Mouse (Mus musculus): ENCODE results near the gene Pced1b. TPM values are rescaled to one million over a fixed set of nuclear protein-coding genes. Genes with fewer than 3 reads are reported as not detected.
"Not testable (repeated sequence)": the region's sequence is repeated elsewhere in the genome, so short reads cannot be mapped to it uniquely, and the experiment has no call there.

Pced1b gene
- polyA plus RNA-seq, 1 experiment from 2014 or later, result 5.7 TPM

DNA sequence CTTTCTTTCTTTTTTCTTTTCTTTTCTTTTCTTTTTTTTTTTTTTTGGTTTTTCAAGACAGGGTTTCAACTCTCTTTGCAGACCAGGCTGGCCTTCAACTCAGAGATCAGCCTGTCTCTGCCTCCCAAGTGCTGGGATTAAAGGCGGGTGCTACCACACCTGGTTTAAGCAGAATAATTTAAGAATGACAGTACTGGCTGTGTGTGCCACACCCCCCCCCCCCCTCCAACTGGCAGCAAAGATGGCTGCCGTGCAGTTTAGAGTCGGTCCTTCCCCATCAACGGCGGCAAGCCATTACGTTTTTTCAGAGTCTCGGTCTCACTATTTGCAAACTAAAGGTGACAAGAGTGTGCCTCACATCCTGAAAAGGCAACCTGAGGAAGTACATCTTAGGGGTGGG, 124.0 kb downstream of the Pced1b start:
- no peak overlapping the region for H3K27ac ChIP-seq (replicated peaks)
- H3K9ac ChIP-seq, result no peak overlapping the region
- no peak overlapping the region for H3K4me3 ChIP-seq
- 93% methylated on average over 7 of the region's 7 CpGs for WGBS
- no peak overlapping the region for H3K4me2 ChIP-seq
- no peaks in the 10 kb centered on the region for H3K27me3 ChIP-seq
- ATAC-seq (ENCODE audit: low FRiP score, low read depth), result no peak
- no peaks in the 10 kb centered on the region for H3K36me3 ChIP-seq
- H3K9me3 ChIP-seq, result no peaks in the 10 kb centered on the region
- H3K4me1 ChIP-seq (replicated peaks), result 0 out of 2 replicates have a peak, but pooled peaks cover 6% of the 10 kb centered on the region

DNA sequence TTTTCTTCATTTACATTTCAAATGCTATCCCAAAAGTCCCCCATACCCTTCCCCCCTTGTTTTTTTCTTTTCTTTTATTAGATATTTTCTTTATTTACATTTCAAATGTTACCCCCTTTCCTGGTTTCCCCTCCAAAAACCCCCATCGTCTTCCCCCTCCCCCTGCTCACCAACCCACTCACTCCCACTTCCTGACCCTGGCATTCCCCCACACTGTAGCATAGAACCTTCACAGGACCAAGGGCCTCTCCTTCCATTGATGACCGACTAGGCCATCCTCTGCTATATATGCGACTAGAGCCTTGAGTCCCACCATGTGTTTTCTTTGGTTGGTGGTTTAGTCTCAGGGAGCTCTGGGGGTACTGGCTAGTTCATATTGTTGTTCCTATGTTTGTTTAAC, 125.1 kb downstream of the Pced1b start:
- H3K27ac ChIP-seq (replicated peaks), result not testable (repeated sequence)
- 51% methylated on average over 3 of the region's 3 CpGs for WGBS

DNA sequence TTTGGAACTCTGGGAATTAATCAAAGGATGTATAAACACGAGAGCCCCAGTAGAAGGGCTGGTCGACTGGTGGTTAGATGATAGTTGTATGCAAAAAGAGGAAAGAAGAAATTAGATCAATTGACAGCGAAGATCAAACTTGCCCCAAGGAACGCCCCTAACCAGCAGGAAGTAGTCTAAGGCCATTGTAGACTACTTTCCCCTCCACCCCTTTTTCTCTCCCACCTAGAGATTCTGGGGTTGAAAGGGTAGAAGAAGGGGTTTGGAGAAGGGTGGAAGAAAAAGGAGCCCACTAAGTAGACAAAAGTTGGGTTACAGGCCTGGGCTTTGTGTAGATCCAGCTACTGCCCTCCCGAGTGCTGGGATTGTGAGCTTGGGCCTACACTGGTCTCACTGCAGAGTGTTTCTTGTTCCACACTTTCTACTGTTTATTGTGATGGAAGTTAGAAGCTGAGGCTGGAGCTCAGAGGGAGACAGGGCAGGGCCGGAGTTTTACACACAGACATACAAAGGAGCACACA, 125.8 kb downstream of the Pced1b start:
- Histone ChIP-seq H3K4me3 (no peak overlapping the region), H3K27me3 (no peaks in the 10 kb centered on the region), H3K36me3 (no peaks in the 10 kb centered on the region), H3K9ac (no peak overlapping the region), H3K4me2 (no peak overlapping the region), H3K4me1 (replicated peaks) (peaks cover 14% of the 10 kb centered on the region; the same call in 1 of the 2 replicates), H3K9me3 (no peaks in the 10 kb centered on the region), H3K27ac (replicated peaks) (no peak overlapping the region)
- WGBS, result 48% methylated on average over 6 of the region's 6 CpGs
- no peak for ATAC-seq (ENCODE audit: low FRiP score, low read depth)

More for the DNA sequence above, 125.1 kb downstream of the Pced1b start:
- not testable (repeated sequence) for H3K9me3 ChIP-seq; H3K4me2 ChIP-seq; H3K4me3 ChIP-seq; H3K36me3 ChIP-seq; H3K9ac ChIP-seq; H3K27me3 ChIP-seq; ATAC-seq (ENCODE audit: low FRiP score, low read depth)
- H3K4me1 ChIP-seq (replicated peaks), result peaks cover 11% of the 10 kb centered on the region; the same call in 1 of the 2 replicates

DNA sequence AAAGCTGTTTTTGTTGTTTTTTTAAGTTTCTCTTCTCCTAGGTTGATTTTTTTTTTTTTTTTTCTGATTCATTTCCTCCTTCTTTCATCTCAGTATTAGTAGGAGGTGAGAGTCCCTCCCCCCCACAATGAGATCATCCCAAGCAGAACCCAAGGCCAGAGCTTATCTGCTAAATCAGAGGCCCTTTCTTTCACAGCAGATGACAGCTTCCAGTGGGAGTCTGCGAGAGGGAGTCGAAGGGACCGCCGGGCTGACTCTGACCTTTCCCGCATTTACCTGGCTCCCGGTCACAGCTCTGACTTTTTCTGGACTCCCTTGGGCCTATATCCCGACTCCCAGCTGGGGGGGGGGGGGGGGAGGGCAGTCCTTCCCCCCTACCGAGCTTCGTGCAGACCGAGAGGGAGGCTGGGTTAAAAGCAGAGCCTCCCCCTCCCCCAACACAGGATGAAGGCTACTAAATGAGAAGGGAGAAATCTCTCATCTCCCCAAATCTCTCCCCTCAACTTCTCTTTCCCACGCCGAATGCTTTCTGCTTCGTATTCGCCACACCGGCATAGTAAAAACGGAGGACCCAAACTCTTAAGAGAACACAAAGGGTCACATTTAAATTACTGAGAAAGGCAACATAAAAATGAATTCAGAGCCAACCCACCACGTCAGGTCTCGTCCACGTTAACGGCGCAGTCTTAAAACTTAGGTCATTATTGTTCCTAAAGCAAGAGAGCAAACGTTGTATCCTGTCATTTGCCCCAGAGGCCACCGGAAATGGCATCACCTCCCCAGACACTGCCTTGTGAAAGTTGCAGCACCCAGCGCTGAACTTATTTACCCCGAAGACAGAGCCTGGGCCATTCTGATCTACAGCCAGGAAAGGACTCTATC, 126.5 kb downstream of the Pced1b start:
- H3K27me3 ChIP-seq, result 0 out of 2 replicates have a peak, but pooled peaks cover 5% of the 10 kb centered on the region
- no peak overlapping the region for H3K4me3 ChIP-seq
- H3K36me3 ChIP-seq, result no peaks in the 10 kb centered on the region
- no peak overlapping the region for H3K9ac ChIP-seq
- H3K4me2 ChIP-seq, result peak overlapping the region; percentile 36; the same call in 1 of the 2 replicates
- no peak overlapping the region for H3K27ac ChIP-seq (replicated peaks)
- peaks cover 14% of the 10 kb centered on the region; the same call in 1 of the 2 replicates for H3K4me1 ChIP-seq (replicated peaks)
- no peak for ATAC-seq (ENCODE audit: low FRiP score, low read depth)
- WGBS, result 20% methylated on average over 24 of the region's 25 CpGs
- no peaks in the 10 kb centered on the region for H3K9me3 ChIP-seq

DNA sequence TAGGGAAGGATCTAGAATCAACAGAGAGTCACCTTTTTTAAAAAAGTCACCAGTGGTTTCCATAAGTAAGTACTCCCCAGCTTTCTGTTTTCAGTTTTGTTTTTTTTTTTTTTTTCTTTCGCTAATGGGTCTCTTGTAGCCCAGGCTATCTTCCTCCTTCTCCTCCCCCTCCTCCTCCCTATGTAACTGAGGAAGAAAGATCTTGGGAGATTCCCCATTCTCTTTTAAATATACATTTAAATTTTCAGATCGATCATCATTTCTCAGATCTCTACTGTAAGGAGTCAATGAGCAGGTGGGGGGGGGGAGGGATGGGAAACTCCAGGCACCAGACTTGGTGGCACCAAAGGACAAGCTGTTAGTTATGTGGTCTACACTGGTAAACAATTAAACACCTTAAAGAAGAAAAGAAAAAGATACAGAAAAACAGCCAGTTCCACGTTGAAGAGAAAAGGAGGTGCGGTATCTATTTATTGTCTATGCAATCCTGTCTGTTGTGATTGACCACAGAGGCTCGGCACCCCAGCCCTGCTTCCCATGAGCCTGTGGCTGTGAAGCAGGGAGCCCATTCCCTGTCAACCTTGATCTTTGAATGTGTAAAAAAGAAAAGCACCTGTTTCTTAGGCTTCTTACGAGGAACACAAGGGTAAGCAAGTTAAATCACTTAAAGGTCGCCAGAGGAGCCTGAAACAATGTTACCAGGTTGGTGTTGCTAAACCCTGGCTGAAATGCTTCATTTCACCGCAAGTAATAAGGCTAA, 127.4 kb downstream of the Pced1b start:
- Histone ChIP-seq H3K27ac (replicated peaks) (no peak overlapping the region), H3K4me1 (replicated peaks) (peaks cover 14% of the 10 kb centered on the region; the same call in 1 of the 2 replicates), H3K9ac (no peak overlapping the region), H3K36me3 (no peaks in the 10 kb centered on the region), H3K9me3 (no peaks in the 10 kb centered on the region), H3K4me2 (peak overlapping the region; percentile 36; the same call in 1 of the 2 replicates), H3K4me3 (no peak overlapping the region), H3K27me3 (0 out of 2 replicates have a peak, but pooled peaks cover 5% of the 10 kb centered on the region)
- 70% methylated on average over 8 of the region's 8 CpGs for WGBS
- ATAC-seq (ENCODE audit: low FRiP score, low read depth), result no peak

DNA sequence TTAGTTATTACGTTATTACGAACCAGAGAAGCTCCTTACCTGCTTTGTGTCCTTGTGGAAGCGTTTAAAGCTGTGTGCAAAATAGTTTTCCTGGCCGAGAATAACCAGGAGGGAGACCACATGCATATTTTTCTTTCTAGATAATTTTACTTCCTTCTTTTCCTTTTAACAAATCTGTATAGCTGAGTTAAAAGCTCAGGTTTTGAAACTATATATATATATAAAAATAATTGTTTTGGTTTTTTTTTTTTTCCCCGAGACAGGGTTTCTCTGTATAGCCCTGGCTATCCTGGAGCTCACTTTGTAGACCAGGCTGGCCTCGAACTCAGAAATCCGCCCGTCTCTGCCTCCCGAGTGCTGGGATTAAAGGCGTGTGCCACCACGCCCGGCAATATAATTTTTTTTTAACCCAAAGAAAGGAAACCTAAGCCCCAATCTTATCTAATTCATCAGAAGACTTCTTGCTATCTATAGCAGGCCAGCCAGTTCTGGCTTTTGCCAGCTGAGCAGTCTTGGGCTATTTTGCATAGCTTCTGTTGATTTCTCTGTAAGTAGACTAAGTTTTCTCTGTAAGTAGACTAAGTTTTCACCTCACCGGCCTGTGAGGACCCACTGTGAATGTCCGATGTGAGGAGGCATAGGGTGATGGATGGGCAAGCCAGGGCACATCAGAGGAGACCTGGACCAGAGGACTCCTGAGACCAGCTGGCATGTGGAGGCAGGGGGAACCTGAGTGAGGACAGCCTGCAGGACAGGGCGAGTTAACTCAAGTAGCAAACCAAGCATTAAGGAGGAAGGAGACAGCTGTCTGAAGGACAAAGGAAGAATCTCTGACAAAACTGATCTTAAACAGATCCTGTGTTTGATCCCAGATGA, 128.2 kb downstream of the Pced1b start:
- Histone ChIP-seq H3K9ac (no peak overlapping the region), H3K27ac (replicated peaks) (no peak overlapping the region), H3K27me3 (0 out of 2 replicates have a peak, but pooled peaks cover 5% of the 10 kb centered on the region), H3K36me3 (no peaks in the 10 kb centered on the region), H3K4me1 (replicated peaks) (peaks cover 14% of the 10 kb centered on the region; the same call in 1 of the 2 replicates), H3K4me2 (no peak overlapping the region), H3K9me3 (no peaks in the 10 kb centered on the region), H3K4me3 (no peak overlapping the region)
- no peak for ATAC-seq (ENCODE audit: low FRiP score, low read depth)
- 84% methylated on average over 15 of the region's 15 CpGs for WGBS

DNA sequence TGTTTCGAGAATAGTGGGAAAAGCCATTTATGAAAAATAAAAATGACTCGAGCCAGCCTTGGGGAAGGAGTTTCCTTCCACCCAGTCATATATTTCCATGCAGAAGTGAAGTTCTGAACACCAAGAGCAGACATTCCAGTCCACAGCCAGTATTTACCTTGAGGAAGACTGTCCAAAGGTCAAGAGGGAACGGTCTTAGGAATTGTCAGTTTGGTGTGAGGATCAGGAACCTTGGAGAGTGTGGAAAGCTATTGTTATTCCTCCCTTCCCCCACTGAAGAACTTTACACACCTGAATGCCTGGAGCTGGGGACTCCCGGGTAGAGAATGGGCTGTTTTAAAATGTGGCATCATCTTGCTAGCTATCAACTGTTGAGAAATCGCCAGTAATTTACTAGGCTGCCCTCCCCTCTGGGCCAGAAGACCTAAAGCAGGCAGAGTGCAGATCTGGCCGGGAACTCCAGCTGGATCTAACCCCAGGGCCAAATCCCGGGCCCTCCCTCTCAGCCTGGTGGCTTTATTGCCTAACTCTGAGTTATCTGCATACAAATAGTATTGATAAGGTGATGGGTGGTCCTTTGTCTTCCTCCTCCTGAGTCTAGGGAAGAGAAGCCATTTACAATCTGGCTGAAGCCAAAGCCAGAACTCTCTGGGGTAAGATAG, 129.3 kb downstream of the Pced1b start:
- Histone ChIP-seq H3K9me3 (no peaks in the 10 kb centered on the region), H3K4me3 (no peak overlapping the region), H3K4me1 (replicated peaks) (peaks cover 14% of the 10 kb centered on the region; the same call in 1 of the 2 replicates), H3K9ac (no peak overlapping the region), H3K4me2 (no peak overlapping the region), H3K27me3 (0 out of 2 replicates have a peak, but pooled peaks cover 5% of the 10 kb centered on the region), H3K36me3 (no peaks in the 10 kb centered on the region), H3K27ac (replicated peaks) (no peak overlapping the region)
- WGBS, result 36% methylated on average over 7 of the region's 7 CpGs
- no peak for ATAC-seq (ENCODE audit: low FRiP score, low read depth)

DNA sequence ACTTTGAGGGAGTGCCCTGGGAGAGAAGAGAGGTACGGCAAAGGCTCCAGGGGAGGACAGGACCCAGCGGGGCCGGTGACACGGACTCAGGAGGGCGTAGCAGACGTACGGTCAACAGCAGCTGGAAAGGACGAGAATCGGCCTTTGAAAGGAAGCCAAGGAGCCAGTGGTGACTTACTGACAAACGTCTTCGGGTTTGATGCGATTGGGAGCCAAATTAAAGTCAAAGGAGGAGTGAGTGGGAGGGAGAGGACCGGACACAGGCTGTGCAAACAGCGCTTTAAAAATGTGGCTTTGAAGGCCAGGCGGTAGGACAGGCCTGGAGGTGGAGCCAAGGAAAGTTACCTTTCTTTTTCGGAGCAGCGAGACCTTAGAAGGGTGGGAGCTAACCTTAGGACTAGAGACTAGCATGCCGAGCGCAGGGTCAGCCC, 129.9 kb downstream of the Pced1b start:
- Histone ChIP-seq H3K9me3 (no peaks in the 10 kb centered on the region), H3K9ac (no peak overlapping the region), H3K4me2 (no peak overlapping the region), H3K27ac (replicated peaks) (no peak overlapping the region), H3K27me3 (0 out of 2 replicates have a peak, but pooled peaks cover 5% of the 10 kb centered on the region), H3K36me3 (no peaks in the 10 kb centered on the region), H3K4me1 (replicated peaks) (peaks cover 14% of the 10 kb centered on the region; the same call in 1 of the 2 replicates), H3K4me3 (no peak overlapping the region)
- ATAC-seq (ENCODE audit: low FRiP score, low read depth), result no peak
- WGBS, result 18% methylated on average over 19 of the region's 19 CpGs

DNA sequence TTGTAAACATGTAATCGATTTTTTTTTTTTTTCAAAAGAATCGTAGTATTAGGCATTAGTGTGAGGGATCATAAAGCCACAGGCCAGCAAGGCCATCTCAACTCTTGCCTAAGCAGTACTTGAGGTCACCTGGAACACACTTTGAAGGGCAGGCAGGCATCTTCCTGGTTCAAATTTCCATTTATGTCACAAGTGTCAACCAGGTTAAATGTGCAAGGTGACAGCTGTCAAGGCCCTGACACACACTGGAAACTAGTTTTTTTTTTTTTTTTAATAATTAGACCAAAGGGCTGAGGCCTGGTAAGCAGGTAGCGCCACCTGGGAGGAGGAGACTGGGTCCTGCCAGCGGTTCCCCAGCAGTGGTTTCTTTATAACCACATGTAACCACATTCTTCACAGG, 131.2 kb downstream of the Pced1b start:
- Histone ChIP-seq H3K4me2 (no peak overlapping the region), H3K9me3 (no peaks in the 10 kb centered on the region), H3K4me3 (no peak overlapping the region), H3K27ac (replicated peaks) (no peak overlapping the region), H3K27me3 (0 out of 2 replicates have a peak, but pooled peaks cover 5% of the 10 kb centered on the region), H3K4me1 (replicated peaks) (peaks cover 14% of the 10 kb centered on the region; the same call in 1 of the 2 replicates), H3K36me3 (no peaks in the 10 kb centered on the region), H3K9ac (no peak overlapping the region)
- ATAC-seq (ENCODE audit: low FRiP score, low read depth), result no peak
- WGBS, result 86% methylated on average over 4 of the region's 4 CpGs

DNA sequence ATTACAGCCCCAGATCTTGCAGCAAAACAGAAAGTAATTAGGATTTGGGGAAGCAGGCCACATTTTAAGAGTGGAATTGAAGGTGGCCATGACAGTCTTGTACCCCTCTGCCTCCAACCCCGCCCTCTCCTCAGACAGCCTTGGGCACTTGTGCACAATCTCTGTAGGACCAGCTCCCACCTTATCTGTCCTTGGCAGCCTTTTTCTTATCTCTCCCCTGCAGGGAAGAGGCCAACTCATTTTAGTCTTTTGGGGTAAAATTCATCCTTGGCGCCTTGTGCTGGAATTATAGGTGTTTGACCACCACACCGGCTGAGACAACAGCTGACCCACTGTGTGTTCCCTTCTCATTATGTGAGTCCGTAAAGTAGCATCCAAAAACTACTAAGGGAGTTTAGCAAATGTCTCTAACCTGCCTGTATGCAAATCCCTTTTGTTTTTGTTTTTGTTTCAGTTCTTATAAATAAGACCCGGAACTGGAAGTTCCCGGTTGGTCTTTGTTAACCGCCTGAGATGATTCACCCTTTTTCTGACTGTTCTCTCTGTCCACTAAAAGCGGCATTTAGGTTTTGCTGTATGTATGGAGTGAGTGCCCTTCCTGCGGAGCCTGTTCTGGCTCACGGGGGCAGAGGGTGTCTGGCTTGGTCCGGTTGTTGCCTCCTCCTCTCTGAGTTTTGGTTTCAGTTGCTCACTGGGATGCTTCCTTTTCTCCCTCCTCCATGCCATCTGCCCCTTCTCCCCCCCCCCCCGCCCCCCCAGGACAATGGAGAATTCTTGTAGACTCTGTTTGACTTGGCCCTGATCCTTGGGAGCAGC, 132.8 kb downstream of the Pced1b start:
- 72% methylated on average over 11 of the region's 12 CpGs for WGBS
- Histone ChIP-seq H3K9ac (no peak overlapping the region), H3K4me2 (no peak overlapping the region), H3K27me3 (0 out of 2 replicates have a peak, but pooled peaks cover 5% of the 10 kb centered on the region), H3K9me3 (no peaks in the 10 kb centered on the region), H3K4me1 (replicated peaks) (peaks cover 8% of the 10 kb centered on the region; the same call in 1 of the 2 replicates), H3K36me3 (no peaks in the 10 kb centered on the region), H3K27ac (replicated peaks) (no peak overlapping the region), H3K4me3 (no peak overlapping the region)
- ATAC-seq (ENCODE audit: low FRiP score, low read depth), result no peak
